In genomic region chr6:55812353-55812752, GRCm38 (mm10) we compare ENCODE assay signal across 24 mouse cellular contexts. TPM values are rescaled to one million over a fixed set of nuclear protein-coding genes. Genes with fewer than 3 reads are reported as not detected.
DNase-seq lines count a peak whose midpoint lies in the region; ATAC-seq and TF ChIP-seq lines count a peak whose summit lies in the region.
"Had no signal": no experiment of that assay in that cellular context is flagged by ENCODE, and none has a peak within 500 bp of the region (broad histone marks: within the 10 kb centered on the region; RNA-seq: fewer than 3 reads in every experiment).

No protein-coding gene starts in this region.

- 56% methylated on average over 1 of the region's 1 CpGs for whole genome bisulfite sequencing in heart, postnatal 0 days
- WGBS in lung, embryonic 14.5 days = 75% methylated on average over 1 of the region's 1 CpGs

- intact Hi-C loops in heart, postnatal 14 days (cut with DNase I) = loop anchor here (5.0 kb wide), 1 partner anchor 295 kb away; no protein-coding TSS in a partner anchor

- H3K27me3 ChIP-seq in heart, postnatal 0 days (ENCODE audit: control insufficient read depth, insufficient read depth, low read length) = no peaks in the 10 kb centered on the region
- H3K27me3 ChIP-seq in lung, embryonic 14.5 days (ENCODE audit: insufficient read depth, low read length) = no peaks in the 10 kb centered on the region
- H3K27me3 ChIP-seq: embryonic facial prominence, embryonic 15.5 days had no signal

- no peak for TF ChIP-seq EP300 in heart, postnatal 0 days (IDR thresholded peaks at IDR 0.05; ENCODE audit: low read depth)

- no peak overlapping the region for H3K27ac ChIP-seq in heart, postnatal 0 days (ENCODE audit: low read depth)
- H3K27ac ChIP-seq in lung, embryonic 14.5 days (ENCODE audit: low read depth) = no peak overlapping the region
- H3K27ac ChIP-seq: embryonic facial prominence, embryonic 15.5 days; forebrain, embryonic 10.5 days; heart, embryonic 13.5 days; midbrain, embryonic 10.5 days had no signal

- DNase-seq in heart, postnatal 0 days (ENCODE audit: low spot score) = no peak
- DNase-seq in heart, postnatal 14 days = no peak
- DNase-seq in lung, embryonic 14.5 days = no peak
- no peak for DNase-seq in lung, postnatal 4 days
- DNase-seq in NIH3T3 (ENCODE audit: low read depth) = peak; percentile 14
- DNase-seq in right cerebral cortex, adult 2 months (ENCODE audit: low spot score in 2 of 2) = no peak
- no peak for DNase-seq in neural tube, embryonic 10.5 days (ENCODE audit: extremely low spot score, low spot score)
- DNase-seq: cerebellum, adult 8-10 months; embryo, embryonic 11 days; gastrocnemius, postnatal 36 days; kidney, adult 9 months; layer of hippocampus, postnatal 36 days; left cerebral cortex, postnatal 4 days; lung, postnatal 14 days; thymus, adult 18-20 months had no signal

- H3K4me2 ChIP-seq in heart, postnatal 0 days (ENCODE audit: low read depth, low read length) = no peak overlapping the region
- H3K4me2 ChIP-seq in lung, embryonic 14.5 days = no peak overlapping the region
- H3K4me2 ChIP-seq: embryonic facial prominence, embryonic 15.5 days; heart, embryonic 13.5 days; liver, embryonic 11.5 days had no signal

- peak; percentile 23 for TF ChIP-seq CTCF in heart, postnatal 0 days (IDR thresholded peaks at IDR 0.05; ENCODE audit: low read depth)
- peak; percentile 17 for TF ChIP-seq CTCF in lung, embryonic 14.5 days (IDR thresholded peaks at IDR 0.05; ENCODE audit: low read depth)

- no peaks in the 10 kb centered on the region for H3K9me3 ChIP-seq in heart, postnatal 0 days (replicated peaks; ENCODE audit: control insufficient read depth, low read length)
- no peaks in the 10 kb centered on the region for H3K9me3 ChIP-seq in lung, embryonic 14.5 days (ENCODE audit: low read depth, low read length)
- H3K9me3 ChIP-seq: embryonic facial prominence, embryonic 15.5 days; forebrain, embryonic 10.5 days; heart, embryonic 13.5 days; midbrain, embryonic 10.5 days had no signal

- H3K36me3 ChIP-seq in heart, postnatal 0 days (replicated peaks; ENCODE audit: control insufficient read depth, insufficient read depth, low read length) = no peaks in the 10 kb centered on the region
- H3K36me3 ChIP-seq in lung, embryonic 14.5 days (ENCODE audit: insufficient read depth) = no peaks in the 10 kb centered on the region
- H3K36me3 ChIP-seq: embryonic facial prominence, embryonic 15.5 days; forebrain, embryonic 10.5 days; heart, embryonic 13.5 days; midbrain, embryonic 10.5 days had no signal

- no peak overlapping the region for H3K9ac ChIP-seq in heart, postnatal 0 days (replicated peaks; ENCODE audit: low read depth, low read length)
- no peak overlapping the region for H3K9ac ChIP-seq in lung, embryonic 14.5 days
- H3K9ac ChIP-seq: embryonic facial prominence, embryonic 15.5 days; heart, embryonic 13.5 days had no signal

- H3K4me3 ChIP-seq in heart, postnatal 0 days (ENCODE audit: low read depth, low read length) = no peak overlapping the region
- no peak overlapping the region for H3K4me3 ChIP-seq in lung, embryonic 14.5 days (ENCODE audit: low read depth, low read length)
- H3K4me3 ChIP-seq: embryonic facial prominence, embryonic 15.5 days; forebrain, embryonic 10.5 days; heart, embryonic 13.5 days; midbrain, embryonic 10.5 days; myocyte had no signal

- ATAC-seq in heart, postnatal 0 days (ENCODE audit: insufficient read depth, low read depth) = no peak
- ATAC-seq in lung, embryonic 14.5 days (ENCODE audit: insufficient read depth) = no peak
- peak; percentile 44; the same call in 1 of the 2 replicates for ATAC-seq in megakaryocyte progenitor cell, adult 5-6 weeks (replicated peaks; ENCODE audit: poor library complexity)

- H3K4me1 ChIP-seq in heart, postnatal 0 days (ENCODE audit: control insufficient read depth, insufficient read depth) = no peaks in the 10 kb centered on the region
- no peaks in the 10 kb centered on the region for H3K4me1 ChIP-seq in lung, embryonic 14.5 days (ENCODE audit: insufficient read depth)
- H3K4me1 ChIP-seq: embryonic facial prominence, embryonic 15.5 days; forebrain, embryonic 10.5 days; heart, embryonic 13.5 days; midbrain, embryonic 10.5 days had no signal

RNA-seq across cellular contexts. Expression of gene Itprid1, which starts 24.3 kb away (rescaled TPM):
- not detected in 2 replicates for total RNA-seq in heart, postnatal 0 days (2014; rRNA removed; ENCODE audit: low replicate concordance)
- 0.07 TPM in 1 of 2 replicates, not detected in the other for polyA plus RNA-seq in heart, postnatal 0 days (2015; fragmentation: Nextera tagmentation; extraction: Ambion mirVana)
- total RNA-seq in heart, postnatal 14 days (2021) = not detected
- not detected in 2 replicates for polyA plus RNA-seq in lung, embryonic 14.5 days (2014; fragmentation: Nextera tagmentation; extraction: Ambion mirVana)
- total RNA-seq in megakaryocyte progenitor cell, adult 5-6 weeks (2015) = not detected in 2 replicates
- not detected in 2 replicates for total RNA-seq in megakaryocyte progenitor cell, adult 5-6 weeks (2017)
- total RNA-seq: gastrocnemius, postnatal 36 days; hematopoietic stem cell, adult 5-6 weeks; neutrophil, adult 5-6 weeks had no signal
- polyA plus RNA-seq: forebrain, embryonic 10.5 days; heart, embryonic 13.5 days; liver, embryonic 11.5 days; midbrain, embryonic 10.5 days; myocyte had no signal
